Mouse (Mus musculus): ENCODE data around the gene Cldn14.
A peak's percentile ranks its signal among the peaks of the same experiment; 100 is the strongest.

Gene Cldn14

GRCm38 (mm10) chr16:93912158-93912557 is 96.5 kb downstream of the Cldn14 start:
- DNase-seq (ENCODE audit: low spot score in 2 of 2): no peak

DNA sequence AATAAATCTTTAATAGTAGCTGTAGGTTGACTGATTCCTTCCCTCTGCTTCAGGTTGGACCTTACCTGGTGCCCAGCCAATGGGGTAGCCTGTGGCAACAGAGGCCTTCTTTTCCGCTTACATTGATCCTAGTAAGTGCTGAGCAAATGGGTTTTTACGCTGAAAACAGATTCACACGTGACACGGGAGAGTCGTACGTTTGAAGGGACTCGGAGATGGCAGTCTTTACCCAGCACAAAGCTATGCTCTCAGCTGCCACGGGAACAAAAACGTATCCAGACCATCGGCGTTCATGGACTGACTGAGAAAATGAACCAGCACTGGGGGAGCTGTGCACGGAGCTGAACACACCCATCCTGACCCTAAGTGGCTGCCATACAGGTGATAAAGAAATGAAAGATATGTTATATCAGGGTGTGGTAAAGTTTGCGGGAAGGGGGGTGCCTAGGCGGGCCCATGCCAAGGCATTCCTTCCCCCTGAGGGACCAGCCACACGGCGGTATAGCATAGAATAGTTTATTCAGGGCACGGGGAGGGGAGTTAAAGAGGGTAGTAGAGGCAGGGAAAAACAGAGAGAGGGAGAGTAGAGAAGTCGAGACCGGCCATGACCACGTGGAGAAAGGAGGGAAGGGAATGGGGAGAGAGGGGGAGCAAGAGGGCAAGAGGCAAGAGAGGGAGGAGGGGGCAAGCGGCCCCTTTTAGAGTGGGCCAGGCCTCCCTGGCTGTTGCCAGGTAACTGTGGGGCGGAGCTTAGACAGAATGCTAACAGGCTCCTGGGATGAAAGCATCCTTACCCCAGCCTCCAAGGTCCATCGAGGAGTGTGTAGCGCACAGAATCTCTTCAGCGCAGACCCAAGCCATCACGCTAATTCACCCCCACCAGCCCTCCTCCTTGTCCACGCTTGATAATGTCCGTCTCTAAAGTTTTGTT is 97.6 kb downstream of the Cldn14 start:
- DNase-seq (ENCODE audit: low spot score in 2 of 2): no peak

GRCm38 (mm10) chr16:93909936-93910335 is 98.7 kb downstream of the Cldn14 start:
- no peak for DNase-seq (ENCODE audit: low spot score in 2 of 2)

- no peak for DNase-seq (ENCODE audit: low spot score in 2 of 2)
Measured at GRCm38 (mm10) chr16:93908196-93908595, 100.4 kb downstream of the Cldn14 start.

DNA sequence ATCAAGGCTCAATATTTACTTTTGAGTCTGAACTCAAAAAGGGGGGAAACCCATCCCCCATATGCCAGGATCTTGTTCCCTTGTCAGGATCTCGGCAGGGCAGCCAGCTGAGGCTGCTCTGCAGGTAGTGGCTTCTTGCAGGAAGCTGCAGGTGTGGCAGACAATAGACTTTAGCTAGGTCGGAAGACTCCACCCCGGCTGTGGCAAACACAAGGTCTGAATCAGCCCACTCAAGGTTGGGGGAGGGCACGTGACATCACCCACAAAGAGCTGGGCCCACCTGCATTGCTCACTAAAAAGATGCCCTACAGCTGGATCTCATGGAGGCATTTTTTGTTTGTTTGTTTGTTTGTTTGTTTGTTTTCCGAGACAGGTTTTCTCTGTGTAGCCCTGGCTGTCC is 100.9 kb downstream of the Cldn14 start:
- no peak for DNase-seq (ENCODE audit: low spot score in 2 of 2)

GRCm38 (mm10) chr16:93906156-93907014 is 102.3 kb downstream of the Cldn14 start:
- no peak for DNase-seq (ENCODE audit: low spot score in 2 of 2)

DNA sequence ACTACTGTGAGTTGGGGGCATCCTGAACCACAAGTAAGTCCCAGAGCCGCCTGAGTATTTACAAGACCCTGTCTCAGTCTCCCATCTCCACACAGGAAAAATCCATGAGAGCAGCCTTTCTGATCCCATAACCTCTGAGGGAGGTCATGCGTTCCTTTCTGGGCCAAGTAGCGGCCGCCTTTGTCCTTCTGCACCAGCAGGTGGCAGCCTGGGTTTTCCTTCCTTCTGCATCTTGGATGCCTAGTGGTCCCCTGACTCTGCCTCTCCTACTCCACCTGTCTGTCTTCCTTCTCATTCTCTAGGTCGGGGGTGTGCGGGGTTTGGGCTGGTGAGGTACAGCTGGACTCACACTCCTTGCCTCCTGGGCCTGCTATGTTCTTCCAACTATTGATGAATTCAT is 105.6 kb downstream of the Cldn14 start:
- no peak for DNase-seq (ENCODE audit: low spot score in 2 of 2)

- DNase-seq (ENCODE audit: low spot score in 2 of 2): no peak
Measured at GRCm38 (mm10) chr16:93893285-93893684, 115.4 kb downstream of the Cldn14 start.

GRCm38 (mm10) chr16:93890948-93891604 is 117.6 kb downstream of the Cldn14 start:
- no peak for DNase-seq (ENCODE audit: low spot score in 2 of 2)

GRCm38 (mm10) chr16:93888481-93888880 is 120.2 kb downstream of the Cldn14 start:
- DNase-seq (ENCODE audit: low spot score in 2 of 2): no peak

DNA sequence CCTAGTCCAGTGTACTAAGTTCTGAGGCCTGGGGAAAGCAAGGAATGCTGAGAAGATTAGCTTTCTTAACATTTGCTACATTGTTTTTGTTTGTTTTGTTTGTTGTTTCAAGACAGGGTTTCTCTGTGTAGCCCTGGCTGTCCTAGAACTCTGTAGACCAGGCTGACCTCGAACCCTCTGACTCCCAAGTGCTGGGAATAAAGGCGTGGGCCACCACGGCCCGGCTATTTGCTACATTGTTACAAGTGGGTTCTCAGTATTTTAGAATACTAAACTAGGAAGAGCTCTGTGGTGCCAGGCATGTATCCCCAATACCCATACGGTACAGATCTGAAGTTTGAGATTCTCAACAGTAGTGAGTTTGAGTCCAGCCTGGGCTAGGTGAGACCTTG is 123.9 kb downstream of the Cldn14 start:
- DNase-seq (ENCODE audit: low spot score in 2 of 2): no peak

DNA sequence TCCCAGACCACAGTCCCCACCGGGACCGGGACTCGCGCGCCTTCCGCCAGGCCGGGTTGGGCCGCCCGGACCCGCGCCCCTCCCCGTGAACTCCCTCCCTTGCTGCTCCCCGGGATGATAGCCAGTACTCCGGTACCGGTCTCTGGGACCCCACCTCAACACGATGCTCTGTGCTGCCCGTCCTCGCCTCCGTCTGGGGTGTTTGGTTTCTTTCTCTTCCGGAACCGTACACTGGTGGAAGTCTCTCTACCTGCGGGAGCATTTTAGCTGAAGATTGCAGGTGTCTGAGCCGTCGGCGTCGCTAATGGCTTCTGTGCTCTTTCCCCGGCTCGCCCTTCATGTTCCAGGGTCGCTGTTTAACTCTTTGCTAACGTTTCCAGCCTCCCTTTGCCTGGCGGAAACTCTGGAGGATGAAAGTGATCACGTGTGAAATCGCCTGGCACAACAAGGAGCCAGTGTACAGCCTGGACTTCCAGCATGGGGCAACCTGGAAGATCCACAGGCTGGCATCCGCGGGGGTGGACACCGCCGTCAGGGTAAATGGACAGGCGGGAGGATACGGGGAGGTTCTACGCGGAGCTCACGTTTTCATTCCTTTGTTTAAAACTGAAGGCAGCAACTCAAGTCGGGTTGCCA is 124.4 kb downstream of the Cldn14 start:
- DNase-seq (ENCODE audit: low spot score in 2 of 2): no peak

- DNase-seq (ENCODE audit: low spot score in 2 of 2): peak; percentile 95 to 98
Measured at GRCm38 (mm10) chr16:93883423-93884085, 125.1 kb downstream of the Cldn14 start, which contains the start of gene Chaf1b. TSS of gene Chaf1b (plus strand) at chr16:93883901.

DNA sequence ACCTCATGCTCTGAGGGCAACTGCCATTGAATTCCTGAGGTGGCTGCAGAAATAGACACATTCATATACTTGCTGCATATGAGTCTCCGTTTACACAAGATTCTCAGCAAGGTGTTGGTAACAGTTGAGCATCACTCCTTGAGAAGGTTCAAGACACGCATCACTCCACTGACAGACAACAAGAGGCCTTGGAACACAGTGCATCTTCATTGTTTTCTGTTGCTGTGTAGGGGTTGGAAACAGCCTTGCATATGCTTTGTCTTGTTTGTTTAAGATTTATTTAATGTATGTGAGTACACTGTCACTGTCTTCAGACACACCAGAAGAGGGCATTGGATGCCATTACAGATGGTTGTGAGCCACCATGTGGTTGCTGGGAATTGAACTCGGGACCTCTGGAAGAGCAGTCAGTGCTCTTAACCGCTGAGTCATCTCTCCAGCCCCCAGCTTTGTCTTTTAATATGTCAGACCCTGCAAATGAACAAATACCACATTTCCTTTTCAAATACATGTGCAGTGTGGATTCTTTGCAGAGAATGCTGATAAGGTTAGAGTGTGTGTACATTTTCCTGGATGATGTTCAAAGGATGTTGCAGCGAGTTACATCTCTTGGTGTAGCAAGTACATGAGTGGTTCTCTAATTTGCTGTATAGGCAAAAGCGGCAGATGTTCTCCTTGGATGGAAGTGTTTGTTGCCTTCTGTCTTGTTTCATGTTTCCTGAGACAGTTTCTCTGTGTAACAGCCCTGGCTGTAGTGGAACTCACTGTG is 130.8 kb downstream of the Cldn14 start:
- DNase-seq (ENCODE audit: low spot score in 2 of 2): no peak

DNA sequence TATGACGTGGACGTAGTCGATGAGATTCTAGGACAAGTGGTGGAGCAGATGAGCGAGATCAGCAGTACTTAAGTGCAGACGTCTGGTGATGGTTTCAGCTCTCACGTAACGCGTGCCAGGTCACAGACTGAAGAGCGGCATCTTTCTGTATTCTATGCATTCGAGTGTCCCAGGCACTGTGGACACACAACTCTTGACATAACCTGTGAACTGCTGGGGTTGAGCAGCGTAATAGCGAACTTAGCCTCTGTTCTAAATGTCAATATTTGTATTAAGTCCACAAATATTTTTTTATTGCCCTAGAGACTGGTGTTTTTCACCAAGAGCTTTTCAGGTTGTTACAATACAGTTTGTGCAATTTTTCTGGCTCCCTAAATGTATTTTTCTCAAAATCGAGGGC is 133.8 kb downstream of the Cldn14 start:
- DNase-seq (ENCODE audit: low spot score in 2 of 2): no peak
